Mouse (Mus musculus) heart, embryonic 11.5 days (tissue): ENCODE results near the gene Klhl7. TPM values are rescaled to one million over a fixed set of nuclear protein-coding genes. Genes with fewer than 3 reads are reported as not detected.

Experiments
- ATAC-seq: fragments of 200-750 bp; cut with Nextera tagmentation; replicated peaks from 2 replicates; pipeline ENCODE4 v1.8.0; 2017; ENCODE audit warnings: moderate library complexity; ENCODE audit not compliant: insufficient number of reproducible peaks, low FRiP score, low TSS enrichment
- H3K27ac ChIP-seq: fragments of 300-500 bp; sonication (generic); 2 replicates; pipeline ENCODE4 v1.5.1; 2014; ENCODE audit warnings: mild to moderate bottlenecking, low read depth, low read length
- H3K27me3 ChIP-seq: fragments of 300-500 bp; sonication (generic); 2 replicates; pipeline ENCODE4 v1.6.1; 2014; ENCODE audit warnings: mild to moderate bottlenecking, low read length, mixed read lengths; ENCODE audit not compliant: control insufficient read depth, insufficient read depth
- H3K36me3 ChIP-seq: fragments of 300-500 bp; sonication (generic); 2 replicates; pipeline ENCODE4 v1.6.1; 2014; ENCODE audit warnings: mild to moderate bottlenecking, low read length, moderate library complexity, mixed read lengths; ENCODE audit not compliant: control insufficient read depth, insufficient read depth
- H3K4me1 ChIP-seq: fragments of 300-500 bp; sonication (generic); 2 replicates; pipeline ENCODE4 v1.6.1; 2014; ENCODE audit warnings: low read length; ENCODE audit not compliant: control insufficient read depth, insufficient read depth
- H3K4me2 ChIP-seq: fragments of 300-500 bp; sonication (generic); 2 replicates; pipeline ENCODE4 v1.6.1; 2014; ENCODE audit warnings: mild to moderate bottlenecking, moderate library complexity
- H3K4me3 ChIP-seq: fragments of 300-500 bp; sonication (generic); 2 replicates; pipeline ENCODE4 v1.5.1; 2014; ENCODE audit warnings: low read depth, low read length
- H3K9ac ChIP-seq: fragments of 300-500 bp; sonication (generic); 2 replicates; pipeline ENCODE4 v1.6.1; 2014; ENCODE audit warnings: mild to moderate bottlenecking, low read depth, low read length, moderate library complexity
- H3K9me3 ChIP-seq: fragments of 300-500 bp; sonication (generic); replicated peaks from 2 replicates; pipeline ENCODE4 v1.6.1; 2016; ENCODE audit warnings: low read length; ENCODE audit not compliant: control insufficient read depth
- WGBS: fragments of 180-500 bp; shearing (Covaris S2); extraction: QIAGEN DNeasy Blood & Tissue Kit; methylation state at CpG from one replicate; pipeline ENCODE4 v1.1.7; 2014; ENCODE audit not compliant: insufficient replicate concordance; 5-methylcytosine and 5-hydroxymethylcytosine counted together
- polyA plus RNA-seq: library from polyadenylated mRNA; unstranded; fragments of >200 nt; fragmentation: Nextera tagmentation; extraction: Ambion mirVana; gene quantifications from 2 replicates; pipeline ENCODE4 v1.2.1, GENCODE M21; 2014

Klhl7 gene
- polyA plus RNA-seq, 1 experiment from 2014 or later, result 39.0 TPM

DNA sequence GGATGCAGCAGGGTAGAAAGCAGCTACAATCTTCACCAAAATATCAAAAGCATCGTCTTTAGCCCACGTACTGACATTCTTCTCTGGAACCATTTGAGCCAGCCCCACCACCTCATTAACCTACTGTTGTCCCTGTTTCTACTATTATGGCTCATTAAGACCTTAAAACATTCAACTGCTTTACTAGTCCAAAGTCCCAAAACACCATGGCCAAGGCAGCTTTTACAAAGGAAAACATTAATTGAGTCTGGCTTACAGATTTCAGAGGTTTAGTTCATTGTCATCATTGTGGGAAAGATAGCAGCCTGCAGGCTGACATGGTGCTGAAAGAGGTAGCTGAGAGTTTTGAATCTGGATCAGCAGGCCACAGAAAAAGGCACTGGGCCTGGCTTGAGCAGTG, 3.4 kb downstream of the Klhl7 start:
- H3K9me3 ChIP-seq, result no peaks in the 10 kb centered on the region

DNA sequence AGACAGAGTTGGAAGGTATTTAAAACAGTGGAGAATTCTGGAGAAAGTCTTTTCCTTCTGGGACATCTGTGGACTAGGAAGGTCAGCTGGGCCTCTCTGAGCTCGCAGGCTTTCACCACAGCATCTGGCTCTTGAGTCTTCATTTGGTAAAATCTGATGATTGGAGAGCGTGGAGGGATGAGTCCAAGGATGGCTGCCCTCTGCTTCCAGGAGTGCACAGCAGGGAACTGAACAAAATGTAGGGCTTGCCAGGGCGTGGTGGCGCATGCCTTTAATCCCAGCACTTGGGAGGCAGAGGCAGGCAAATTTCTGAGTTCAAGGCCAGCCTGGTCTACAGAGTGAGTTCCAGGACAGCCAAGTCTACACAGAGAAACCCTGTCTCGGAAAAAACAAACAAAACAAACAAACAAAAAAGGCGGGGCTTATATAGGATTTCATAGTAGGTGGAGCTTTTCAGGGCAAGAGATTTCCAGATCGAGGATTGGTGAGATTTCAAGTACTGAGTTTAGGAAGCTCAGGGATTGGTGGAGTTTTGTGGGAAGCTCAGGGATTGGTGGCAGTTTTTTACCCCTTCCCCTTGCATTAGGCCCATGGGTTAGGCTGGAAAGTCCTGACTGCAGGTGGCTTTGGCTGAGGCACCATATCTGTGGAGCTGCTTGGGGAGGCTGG, 6.8 kb downstream of the Klhl7 start:
- Histone ChIP-seq H3K27ac (no peak overlapping the region), H3K9me3 (no peaks in the 10 kb centered on the region), H3K4me1 (no peaks in the 10 kb centered on the region), H3K4me2 (no peak overlapping the region), H3K9ac (no peak overlapping the region), H3K36me3 (peaks cover 4% of the 10 kb centered on the region; the same call in 1 of the 2 replicates), H3K27me3 (no peaks in the 10 kb centered on the region), H3K4me3 (no peak overlapping the region)
- no peak for ATAC-seq
- WGBS, result 87% methylated on average over 7 of the region's 7 CpGs

More for the DNA sequence above, 3.4 kb downstream of the Klhl7 start:
- ATAC-seq, result no peak
- Histone ChIP-seq H3K9ac (no peak overlapping the region), H3K27ac (no peak overlapping the region), H3K4me2 (no peak overlapping the region), H3K27me3 (no peaks in the 10 kb centered on the region), H3K4me3 (no peak overlapping the region), H3K4me1 (no peaks in the 10 kb centered on the region; the same call in 1 of the 2 replicates), H3K36me3 (no peaks in the 10 kb centered on the region)
- 70% methylated on average over 2 of the region's 2 CpGs for WGBS

DNA sequence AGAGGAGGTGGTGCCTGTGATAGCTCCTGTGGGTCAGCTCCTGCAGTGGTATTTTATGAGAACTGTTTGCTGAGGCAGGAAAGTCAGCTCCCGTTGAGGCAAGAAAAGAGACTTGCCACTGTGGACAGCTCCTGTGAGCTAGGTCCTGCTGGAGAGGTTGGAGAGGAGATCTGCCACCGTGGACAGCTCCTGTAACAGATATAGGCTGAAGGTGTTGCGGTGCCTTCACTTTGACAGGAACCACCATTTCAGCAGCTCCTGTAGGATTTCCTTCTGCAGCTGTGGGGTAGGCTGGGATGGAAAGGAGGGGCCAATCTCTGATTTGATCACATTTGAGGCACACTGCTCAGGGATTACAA, 7.3 kb downstream of the Klhl7 start:
- no peak for ATAC-seq
- no peak overlapping the region for H3K27ac ChIP-seq
- no peaks in the 10 kb centered on the region for H3K9me3 ChIP-seq
- no peaks in the 10 kb centered on the region for H3K4me1 ChIP-seq
- no peak overlapping the region for H3K9ac ChIP-seq
- H3K4me3 ChIP-seq, result no peak overlapping the region
- no peak overlapping the region for H3K4me2 ChIP-seq
- WGBS, result 52% methylated on average over 3 of the region's 3 CpGs
- peaks cover 4% of the 10 kb centered on the region; the same call in 1 of the 2 replicates for H3K36me3 ChIP-seq
- no peaks in the 10 kb centered on the region for H3K27me3 ChIP-seq

DNA sequence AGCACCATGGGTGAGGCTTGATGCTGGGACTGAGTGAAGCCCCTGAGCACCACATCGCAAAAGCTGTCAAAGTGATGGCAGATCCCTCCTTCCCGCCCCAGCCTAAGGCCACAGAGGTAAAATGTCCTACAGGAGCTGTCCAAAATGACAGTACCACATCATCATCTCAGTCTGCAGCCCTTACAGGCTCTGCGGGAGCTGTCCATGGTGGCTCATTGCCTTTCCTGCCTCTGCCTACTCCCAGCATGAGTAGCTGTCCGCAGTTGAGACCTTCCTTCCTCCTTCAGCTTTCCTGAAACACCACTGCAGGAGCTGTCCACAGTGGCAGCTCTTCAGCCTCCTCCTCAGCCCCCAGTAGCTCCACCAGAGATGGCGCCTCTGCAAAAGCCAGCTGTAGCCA, 9.7 kb downstream of the Klhl7 start:
- Histone ChIP-seq H3K4me3 (no peak overlapping the region), H3K4me2 (no peak overlapping the region), H3K36me3 (peaks cover 4% of the 10 kb centered on the region; the same call in 1 of the 2 replicates), H3K4me1 (no peaks in the 10 kb centered on the region), H3K27ac (no peak overlapping the region), H3K9ac (no peak overlapping the region), H3K27me3 (no peaks in the 10 kb centered on the region), H3K9me3 (no peaks in the 10 kb centered on the region)
- no peak for ATAC-seq
- WGBS, result 58% methylated on average over 5 of the region's 5 CpGs

DNA sequence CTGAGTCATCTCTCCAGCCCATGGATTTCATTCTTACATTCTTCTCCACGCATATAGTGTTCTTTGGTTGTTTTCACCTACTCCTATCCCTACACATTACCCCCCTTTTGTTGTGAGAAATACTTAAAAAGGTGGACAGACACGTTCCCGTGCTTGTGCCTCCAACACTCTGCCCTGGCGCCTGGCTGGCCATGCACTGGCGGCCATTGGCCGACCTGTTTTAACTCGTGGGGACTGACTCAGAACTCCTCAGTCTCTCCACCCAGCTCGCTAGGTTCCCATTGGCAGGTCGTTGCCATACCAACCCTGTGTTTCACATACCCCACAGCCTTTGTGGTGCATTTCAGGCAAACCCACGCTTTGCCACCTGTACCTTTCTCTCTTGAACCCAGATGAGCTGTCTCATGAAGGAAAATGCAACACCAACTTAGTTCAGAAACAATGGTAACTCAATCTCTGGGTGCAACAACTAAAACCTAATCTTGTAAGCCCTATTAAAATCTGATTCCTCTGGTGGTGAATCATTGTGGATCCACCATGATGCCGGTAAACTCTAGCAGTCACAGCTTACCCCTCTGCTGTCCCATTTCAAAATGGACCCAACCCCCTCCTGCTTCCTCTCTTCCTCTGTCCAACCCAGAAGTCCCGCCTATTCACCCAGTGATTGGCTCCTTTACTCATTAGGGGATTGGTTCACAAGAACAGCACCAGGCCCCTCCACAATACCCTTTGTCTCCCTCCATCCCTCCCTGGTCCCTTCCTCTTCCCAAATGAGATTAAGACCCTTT, 11.9 kb downstream of the Klhl7 start:
- H3K4me1 ChIP-seq, result no peaks in the 10 kb centered on the region
- H3K4me3 ChIP-seq, result no peak overlapping the region
- H3K4me2 ChIP-seq, result no peak overlapping the region
- 80% methylated on average over 12 of the region's 12 CpGs for WGBS
- no peaks in the 10 kb centered on the region for H3K9me3 ChIP-seq
- H3K27ac ChIP-seq, result no peak overlapping the region
- H3K36me3 ChIP-seq, result peaks cover 4% of the 10 kb centered on the region; the same call in 1 of the 2 replicates
- no peaks in the 10 kb centered on the region for H3K27me3 ChIP-seq
- ATAC-seq, result no peak
- no peak overlapping the region for H3K9ac ChIP-seq

DNA sequence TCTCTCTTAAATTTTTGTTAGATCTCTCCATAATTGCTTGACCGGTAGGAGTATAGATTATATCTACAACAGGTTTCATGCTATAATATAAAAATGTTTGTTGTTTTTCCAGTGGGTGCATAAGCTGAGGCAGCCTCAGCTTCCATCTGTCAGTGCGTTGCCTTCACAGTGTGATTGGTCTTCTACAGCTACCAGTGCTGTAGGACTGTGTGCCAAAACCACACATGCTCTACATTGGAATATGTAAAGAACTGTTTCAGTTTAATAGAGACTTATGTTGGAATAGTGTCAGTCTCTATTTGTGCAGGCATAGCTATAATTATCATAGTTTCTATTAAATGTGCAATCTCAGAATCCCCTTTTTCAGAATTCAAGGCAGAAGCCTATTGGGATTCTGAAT, 21.8 kb downstream of the Klhl7 start:
- ATAC-seq, result no peak
- 93% methylated on average over 2 of the region's 2 CpGs for WGBS
- Histone ChIP-seq H3K36me3 (no peaks in the 10 kb centered on the region), H3K4me2 (no peak overlapping the region), H3K4me1 (0 out of 2 replicates have a peak, but pooled peaks cover 3% of the 10 kb centered on the region), H3K4me3 (no peak overlapping the region), H3K27ac (no peak overlapping the region), H3K9ac (no peak overlapping the region), H3K9me3 (no peaks in the 10 kb centered on the region), H3K27me3 (no peaks in the 10 kb centered on the region)

DNA sequence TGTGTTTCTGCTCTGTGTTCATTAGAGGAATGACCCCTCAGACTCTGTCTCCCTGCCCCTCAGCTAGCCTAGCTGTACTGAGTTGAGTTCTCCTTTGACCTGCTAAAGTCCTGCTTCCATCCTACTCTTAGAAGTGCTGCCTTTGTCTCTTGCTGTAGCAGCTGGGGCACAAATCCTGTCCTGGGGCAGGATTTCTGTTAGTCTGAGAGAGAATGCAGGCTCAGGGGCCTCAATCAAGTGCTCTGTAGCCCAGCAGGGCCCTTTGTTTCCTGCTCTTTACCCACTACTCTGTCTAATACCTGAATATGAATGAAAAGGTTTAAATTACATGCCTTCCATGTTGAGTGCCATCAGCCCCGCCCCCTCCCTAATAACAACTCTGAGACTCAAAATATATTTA, 23.8 kb downstream of the Klhl7 start:
- no peaks in the 10 kb centered on the region for H3K9me3 ChIP-seq
- ATAC-seq, result no peak
- H3K27me3 ChIP-seq, result no peaks in the 10 kb centered on the region
- 0 out of 2 replicates have a peak, but pooled peaks cover 3% of the 10 kb centered on the region for H3K4me1 ChIP-seq
- 0 out of 2 replicates have a peak overlapping the region, but pooled peaks have one; percentile 41 for H3K27ac ChIP-seq
- peak overlapping the region; percentile 28; the same call in 1 of the 2 replicates for H3K9ac ChIP-seq
- no peaks in the 10 kb centered on the region for H3K36me3 ChIP-seq
- H3K4me3 ChIP-seq, result no peak overlapping the region
- WGBS, result 77% methylated on average over 1 of the region's 1 CpGs
- H3K4me2 ChIP-seq, result no peak overlapping the region

DNA sequence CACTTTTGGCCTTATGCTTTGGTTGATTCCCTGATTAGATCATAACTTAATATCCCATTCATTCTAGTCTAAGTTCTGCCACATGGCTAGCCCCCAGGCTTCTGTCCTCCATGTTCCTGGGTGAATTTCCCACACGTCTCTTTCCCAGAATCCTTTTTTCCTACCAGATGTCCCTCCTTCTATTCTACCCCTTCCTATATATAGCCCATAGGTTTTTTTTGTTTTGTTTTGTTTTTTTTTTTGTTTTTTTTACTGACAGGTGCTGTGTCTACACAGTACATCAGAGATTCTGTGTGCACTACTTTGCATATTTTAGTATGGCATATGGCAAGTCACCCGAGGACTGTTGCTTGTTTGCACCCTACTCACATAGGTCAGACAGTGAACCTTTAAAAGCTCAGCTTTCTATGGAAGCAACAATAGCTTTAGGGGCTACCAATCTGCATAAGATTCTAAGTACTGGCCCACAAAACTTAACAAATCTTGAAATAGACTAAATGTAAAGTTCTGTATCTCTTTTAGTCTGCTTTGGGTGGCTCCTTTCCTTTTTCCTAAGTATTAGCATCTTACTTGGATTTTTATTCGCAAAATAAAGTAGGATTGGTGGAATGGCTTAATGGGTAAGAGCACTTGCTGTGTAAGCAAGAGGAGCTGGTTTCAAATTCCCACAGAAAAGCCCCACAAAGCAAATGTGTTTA, 24.3 kb downstream of the Klhl7 start:
- H3K4me3 ChIP-seq, result no peak overlapping the region
- ATAC-seq, result no peak
- no peaks in the 10 kb centered on the region for H3K36me3 ChIP-seq
- H3K27me3 ChIP-seq, result no peaks in the 10 kb centered on the region
- WGBS, result 86% methylated on average over 3 of the region's 3 CpGs
- no peak overlapping the region for H3K27ac ChIP-seq
- H3K9ac ChIP-seq, result no peak overlapping the region
- no peaks in the 10 kb centered on the region for H3K9me3 ChIP-seq
- 0 out of 2 replicates have a peak, but pooled peaks cover 3% of the 10 kb centered on the region for H3K4me1 ChIP-seq
- H3K4me2 ChIP-seq, result no peak overlapping the region
